Mouse (Mus musculus) testis, adult 2 months (tissue): ENCODE measurements around the gene Becn1. TPM values are rescaled to one million over a fixed set of nuclear protein-coding genes. Genes with fewer than 3 reads are reported as not detected.
"Not testable (repeated sequence)": the region's sequence is repeated elsewhere in the genome, so short reads cannot be mapped to it uniquely, and the experiment has no call there.

ENCODE experiments used
- H3K27ac ChIP-seq: fragments of 200-500 bp; 2 replicates; pipeline ENCODE4 v1.5.1; 2012; ENCODE audit warnings: low read depth, low read length; ENCODE audit not compliant: control insufficient read depth, insufficient read depth
- H3K27me3 ChIP-seq: fragments of 200-500 bp; 2 replicates; pipeline ENCODE4 v1.6.1; 2012; ENCODE audit warnings: mild to moderate bottlenecking, low read length, moderate library complexity; ENCODE audit not compliant: control insufficient read depth, insufficient read depth
- H3K36me3 ChIP-seq: fragments of 200-500 bp; 2 replicates; pipeline ENCODE4 v1.6.1; 2012; ENCODE audit warnings: mild to moderate bottlenecking, low read length; ENCODE audit not compliant: control insufficient read depth, insufficient read depth
- H3K4me1 ChIP-seq: fragments of 200-500 bp; 2 replicates; pipeline ENCODE4 v1.6.1; 2012; ENCODE audit warnings: low read length; ENCODE audit not compliant: control insufficient read depth, insufficient read depth
- H3K4me3 ChIP-seq: fragments of 200-500 bp; 2 replicates; pipeline ENCODE4 v1.5.1; 2012; ENCODE audit warnings: low read depth, mild to moderate bottlenecking, low read length, moderate library complexity, mixed read lengths; ENCODE audit not compliant: control insufficient read depth
- CTCF ChIP-seq: fragments of 200-500 bp; IDR thresholded peaks from 2 replicates; pipeline ENCODE4 v1.5.1; 2012; ENCODE audit warnings: low read depth, mild to moderate bottlenecking, inconsistent platforms, low read length, moderate library complexity; ENCODE audit not compliant: control insufficient read depth, insufficient read depth, insufficient replicate concordance
- POLR2A ChIP-seq: fragments of 200-500 bp; IDR thresholded peaks from 2 replicates; pipeline ENCODE4 v1.6.1; 2012; ENCODE audit warnings: low read depth, mild to moderate bottlenecking, inconsistent platforms, low read length, moderate library complexity; ENCODE audit not compliant: control insufficient read depth
- polyA plus RNA-seq: library from polyadenylated mRNA; depleted of rRNA; stranded (reverse); fragments of >200 nt; gene quantifications from 2 replicates; pipeline ENCODE4 v1.2.3, GENCODE M21; 2012

The Becn1 gene
- polyA plus RNA-seq, 1 experiment = 111 TPM

DNA sequence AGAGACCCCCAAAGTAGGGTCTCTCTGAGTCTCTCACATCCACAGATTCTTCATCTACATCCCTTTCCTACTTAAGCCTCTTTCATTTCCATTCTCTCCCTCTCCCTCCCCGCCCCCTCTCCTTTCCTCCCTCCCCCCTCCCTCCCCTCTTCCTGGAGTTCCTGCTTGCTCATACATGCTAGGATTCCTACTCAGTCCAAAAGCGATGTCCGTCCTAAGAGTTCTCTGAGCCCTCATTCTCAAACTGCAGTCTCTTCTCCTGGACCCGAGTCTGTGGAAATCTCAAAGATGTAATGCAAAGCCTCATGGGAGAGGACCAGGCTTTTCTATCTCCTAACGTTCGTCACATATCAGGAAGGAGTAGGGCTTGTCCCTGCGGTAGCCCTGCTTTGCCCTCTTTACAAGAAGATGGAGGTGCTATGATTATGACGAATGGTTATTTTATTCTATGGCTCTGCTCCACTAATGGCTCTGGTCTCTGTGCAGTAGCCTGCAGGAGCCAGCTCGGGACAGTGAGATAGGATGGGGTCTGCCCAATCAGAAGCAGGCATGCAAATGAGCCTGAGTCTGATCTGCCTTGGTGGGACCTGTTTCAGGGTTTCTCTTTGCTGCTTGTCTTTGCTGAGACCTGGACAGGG lies 36.2 kb upstream of the Becn1 start:
- Histone ChIP-seq H3K27ac (no peak overlapping the region), H3K36me3 (no peaks in the 10 kb centered on the region), H3K4me3 (no peak overlapping the region), H3K4me1 (peaks cover 7% of the 10 kb centered on the region), H3K27me3 (no peaks in the 10 kb centered on the region)
- TF ChIP-seq POLR2A (no peak), CTCF (no peak)

DNA sequence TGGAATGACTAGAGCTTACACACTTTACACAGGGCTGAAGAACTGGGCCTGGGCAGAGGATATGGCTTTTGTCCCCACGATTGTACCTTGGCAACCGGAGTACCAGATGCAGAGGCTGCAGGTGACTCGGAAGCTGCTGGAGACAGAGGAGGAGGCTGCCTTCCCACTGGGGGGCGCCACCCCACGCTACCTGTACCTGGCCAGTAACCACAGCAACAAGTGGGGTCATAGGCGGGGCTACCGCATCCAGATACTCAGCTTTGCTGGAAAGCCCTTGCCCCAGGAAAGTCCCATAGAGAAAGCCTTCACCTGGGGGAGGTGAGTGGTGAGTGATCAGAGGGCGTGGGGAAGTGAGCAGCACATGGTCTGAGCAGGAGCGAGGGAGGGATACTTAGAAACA lies 33.6 kb upstream of the Becn1 start:
- H3K4me1 ChIP-seq = peaks cover 7% of the 10 kb centered on the region
- H3K27me3 ChIP-seq = no peaks in the 10 kb centered on the region
- H3K4me3 ChIP-seq = no peak overlapping the region
- TF ChIP-seq CTCF (peak; percentile 26; the same call in 1 of the 2 replicates), POLR2A (no peak)
- no peak overlapping the region for H3K27ac ChIP-seq
- no peaks in the 10 kb centered on the region for H3K36me3 ChIP-seq

DNA sequence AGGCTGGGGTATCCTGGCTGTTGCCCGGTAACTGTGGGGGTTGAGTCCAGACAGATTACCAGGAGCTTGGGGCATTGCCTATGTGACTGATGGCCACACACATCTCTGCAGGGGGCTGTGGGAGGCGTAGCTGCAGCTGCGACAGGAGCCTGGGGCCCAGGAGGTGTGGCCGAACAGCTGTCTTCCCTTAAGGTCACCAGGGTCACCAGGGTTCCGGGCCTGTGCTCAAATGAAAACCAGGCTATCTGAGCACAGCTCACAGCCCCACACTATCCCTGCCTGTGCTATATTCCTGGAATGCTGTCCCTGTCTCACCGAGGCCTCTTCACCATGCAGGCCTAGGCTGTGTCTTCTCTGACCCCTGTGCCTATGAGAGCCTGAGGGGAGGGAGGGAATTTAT lies 32.4 kb upstream of the Becn1 start:
- Histone ChIP-seq H3K27me3 (no peaks in the 10 kb centered on the region), H3K4me1 (peaks cover 7% of the 10 kb centered on the region), H3K27ac (no peak overlapping the region), H3K4me3 (no peak overlapping the region), H3K36me3 (no peaks in the 10 kb centered on the region)
- TF ChIP-seq CTCF = no peak
- TF ChIP-seq POLR2A = no peak

DNA sequence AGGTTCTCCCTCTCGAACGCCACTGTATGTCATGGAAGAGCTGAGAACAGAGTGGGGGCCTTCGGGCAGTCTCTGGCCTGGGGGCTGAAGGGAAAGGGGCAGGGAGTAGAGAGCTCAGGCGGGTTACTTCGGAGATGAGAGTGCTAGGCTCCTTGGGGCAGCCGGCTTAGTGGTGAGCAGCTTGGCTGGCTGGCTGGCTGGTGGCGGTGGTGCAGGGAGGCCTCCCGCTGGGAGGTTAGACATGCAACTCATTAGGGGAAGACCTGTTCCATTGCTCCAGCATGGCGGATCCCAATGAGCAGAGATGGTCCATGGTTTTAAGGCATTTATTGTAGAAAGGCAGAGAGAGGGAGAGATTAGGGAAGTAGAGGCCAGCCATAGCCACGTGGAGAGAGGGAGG lies 31.9 kb upstream of the Becn1 start:
- Histone ChIP-seq H3K27me3 (no peaks in the 10 kb centered on the region), H3K4me3 (no peak overlapping the region), H3K27ac (no peak overlapping the region), H3K36me3 (no peaks in the 10 kb centered on the region), H3K4me1 (peaks cover 7% of the 10 kb centered on the region)
- TF ChIP-seq CTCF = no peak
- TF ChIP-seq POLR2A = no peak

DNA sequence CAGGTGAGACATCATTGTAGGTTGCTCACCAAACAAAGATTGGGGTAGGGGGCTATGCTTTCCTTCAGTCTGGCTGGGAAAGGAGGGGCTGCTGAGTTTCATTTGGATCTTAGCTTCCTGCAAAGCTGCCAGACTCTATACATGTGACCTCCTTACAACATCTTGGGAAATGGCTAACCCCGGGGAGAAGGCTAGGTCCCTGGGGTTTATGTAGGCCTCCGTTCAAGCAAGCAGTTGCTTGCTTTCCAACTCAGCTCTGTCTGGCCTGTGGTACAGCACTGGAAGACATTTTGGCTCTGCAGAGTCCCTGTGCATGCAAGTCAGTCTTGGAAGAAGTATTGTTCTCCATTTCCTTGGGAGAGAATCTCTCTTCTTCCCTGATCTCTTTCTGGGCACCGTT lies 30.5 kb upstream of the Becn1 start:
- TF ChIP-seq CTCF = no peak
- TF ChIP-seq POLR2A = no peak
- Histone ChIP-seq H3K27ac (no peak overlapping the region), H3K4me1 (peaks cover 7% of the 10 kb centered on the region), H3K27me3 (no peaks in the 10 kb centered on the region), H3K4me3 (peak overlapping the region; percentile 44; the same call in 1 of the 2 replicates), H3K36me3 (no peaks in the 10 kb centered on the region)

DNA sequence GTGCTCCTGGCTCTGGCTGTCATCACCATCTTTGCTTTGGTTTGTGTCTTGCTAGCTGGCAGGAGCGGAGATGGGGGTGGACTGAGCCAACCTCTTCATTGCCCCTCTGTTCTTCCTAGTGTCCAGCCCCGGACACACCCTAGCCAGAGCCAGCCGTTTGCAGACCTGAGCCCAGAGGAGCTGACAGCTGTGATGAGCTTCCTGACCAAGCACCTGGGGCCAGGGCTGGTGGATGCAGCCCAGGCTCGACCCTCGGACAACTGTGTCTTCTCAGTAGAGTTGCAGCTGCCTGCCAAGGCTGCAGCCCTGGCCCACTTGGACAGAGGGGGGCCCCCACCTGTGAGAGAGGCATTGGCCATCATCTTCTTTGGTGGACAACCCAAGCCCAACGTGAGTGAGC lies 28.9 kb upstream of the Becn1 start:
- not testable (repeated sequence) for H3K36me3 ChIP-seq, H3K27me3 ChIP-seq, H3K4me1 ChIP-seq
- Histone ChIP-seq H3K27ac (peak overlapping the region; percentile 68), H3K4me3 (peak overlapping the region; percentile 41)

DNA sequence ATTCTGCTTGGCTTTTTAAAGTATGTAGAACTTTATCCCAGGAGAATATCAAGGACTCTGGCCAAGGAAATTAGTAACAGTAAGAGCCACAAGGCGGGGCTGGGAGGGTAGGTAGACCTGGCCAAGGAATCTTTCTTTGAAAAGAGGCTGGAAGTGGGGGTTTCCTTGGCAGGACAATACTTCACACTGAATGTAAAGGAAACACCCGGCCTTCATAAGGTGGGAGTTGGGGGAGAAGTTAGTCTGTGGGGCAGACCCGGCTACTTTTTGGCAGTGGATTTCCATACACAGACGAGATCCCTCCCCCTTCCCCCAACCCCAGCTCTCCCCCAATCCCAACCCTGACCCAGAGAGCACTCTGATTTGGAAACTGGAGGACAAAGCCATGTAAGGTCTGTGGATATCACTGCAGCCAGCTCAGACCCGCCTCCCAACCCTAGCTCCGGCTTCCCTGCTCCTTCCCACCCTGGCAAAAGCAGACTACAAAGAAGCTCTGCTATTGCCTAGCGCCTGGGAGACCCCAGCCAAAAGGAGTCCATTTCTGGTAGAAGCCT lies 28.4 kb upstream of the Becn1 start, which contains the start of gene Aoc3:
Aoc3 (plus strand) TSS at position 235 of the 554 bp plus-strand sequence.
- Histone ChIP-seq H3K36me3 (no peaks in the 10 kb centered on the region), H3K27ac (peak within 1 kb of the TSS; percentile 68), H3K27me3 (no peaks in the 10 kb centered on the region), H3K4me3 (peak within 1 kb of the TSS; percentile 44), H3K4me1 (no peaks in the 10 kb centered on the region; the same call in 1 of the 2 replicates)
- no peak for TF ChIP-seq CTCF
- TF ChIP-seq POLR2A = no peak
